Mouse (Mus musculus) brain, embryonic 14.5 days (tissue): ENCODE measurements around the gene Dock9.

Experiments used
- CTCF ChIP-seq: fragments of 200-500 bp; IDR thresholded peaks from 2 replicates; pipeline ENCODE4 v1.5.1; 2012; ENCODE audit warnings: inconsistent platforms, mild to moderate bottlenecking, moderate library complexity, borderline replicate concordance; ENCODE audit not compliant: insufficient read depth, insufficient read length; ENCODE audit errors: extremely low read depth
- POLR2A ChIP-seq: fragments of 200-500 bp; IDR thresholded peaks from 2 replicates; pipeline ENCODE4 v1.6.1; 2012; ENCODE audit warnings: mild to moderate bottlenecking, inconsistent platforms, borderline replicate concordance; ENCODE audit not compliant: poor library complexity, insufficient read depth, insufficient read length, severe bottlenecking; ENCODE audit errors: extremely low read depth

- TF ChIP-seq POLR2A (no peak), CTCF (peak; percentile 95)
Observed at GRCm38 (mm10) chr14:121589097-121589725, 208.4 kb downstream of the Dock9 start.
